Mouse (Mus musculus): ENCODE results near the gene Vmn2r9. TPM values are rescaled to one million over a fixed set of nuclear protein-coding genes. Genes with fewer than 3 reads are reported as not detected.

The Vmn2r9 gene
- polyA plus RNA-seq (2012) = 0.01 TPM in 1 of 2 replicates, not detected in the other

GRCm38 (mm10) chr5:108852501-108852900, at the start of gene Vmn2r9:
Vmn2r9 (minus strand) TSS chr5:108852601.

GRCm38 (mm10) chr5:108808750-108809149, 43.7 kb downstream of the Vmn2r9 start, which contains the start of gene Vmn2r8:
Vmn2r8 (minus strand) TSS chr5:108808850.

GRCm38 (mm10) chr5:108795263-108795662, 57.1 kb downstream of the Vmn2r9 start, which contains the start of gene Tmed11:
Tmed11 (minus strand) TSS chr5:108795363.

Other genes with a start within 250 kb of the Vmn2r9 start
- 70.5 and 73.6 TPM in 2 replicates for gene Gak, start 222.8 kb downstream of the Vmn2r9 start, polyA plus RNA-seq (2012)
- 3.0 TPM in 2 replicates for gene Tmem175, start 222.8 kb downstream of the Vmn2r9 start, polyA plus RNA-seq (2012)
- 18.4 and 18.8 TPM in 2 replicates for gene Idua, start 192.3 kb downstream of the Vmn2r9 start, polyA plus RNA-seq (2012)
- gene Dgkq, start 182.9 kb downstream of the Vmn2r9 start, polyA plus RNA-seq (2012) = 5.0 and 5.7 TPM in 2 replicates
- gene Slc26a1, start 177.0 kb downstream of the Vmn2r9 start, polyA plus RNA-seq (2012) = 0.82 and 1.1 TPM in 2 replicates
- 7.6 and 12.5 TPM in 2 replicates for gene Fgfrl1, start 160.2 kb downstream of the Vmn2r9 start, polyA plus RNA-seq (2012)
- gene Rnf212, start 77.6 kb downstream of the Vmn2r9 start, polyA plus RNA-seq (2012) = not detected in 2 replicates
- gene Tmed11, start 57.2 kb downstream of the Vmn2r9 start, polyA plus RNA-seq (2012) = not detected in 2 replicates
- not detected in 2 replicates for gene Vmn2r8, start 43.8 kb downstream of the Vmn2r9 start, polyA plus RNA-seq (2012)
- gene Vmn2r10, start 153.9 kb upstream of the Vmn2r9 start, polyA plus RNA-seq (2012) = not detected in 2 replicates
- not detected in 2 replicates for gene Vmn2r11, start 207.0 kb upstream of the Vmn2r9 start, polyA plus RNA-seq (2012)
- not detected in 2 replicates for gene Vmn2r12, start 245.3 kb upstream of the Vmn2r9 start, polyA plus RNA-seq (2012)